Mouse (Mus musculus) liver, embryonic 18 days (tissue): ENCODE results near the gene C4bp. TPM values are rescaled to one million over a fixed set of nuclear protein-coding genes. Genes with fewer than 3 reads are reported as not detected.

Source experiments
- polyA plus RNA-seq: library from polyadenylated mRNA; depleted of rRNA; stranded (reverse); fragments of >200 nt; gene quantifications from 2 replicates; pipeline ENCODE4 v1.2.3, GENCODE M21; 2012; rRNA removed

C4bp gene
- 4.4 and 8.9 TPM in 2 replicates for polyA plus RNA-seq

GRCm38 (mm10) chr1:130661454-130661853 lies at the start of gene C4bp:
TSS of gene C4bp (minus strand) at chr1:130661632.

DNA sequence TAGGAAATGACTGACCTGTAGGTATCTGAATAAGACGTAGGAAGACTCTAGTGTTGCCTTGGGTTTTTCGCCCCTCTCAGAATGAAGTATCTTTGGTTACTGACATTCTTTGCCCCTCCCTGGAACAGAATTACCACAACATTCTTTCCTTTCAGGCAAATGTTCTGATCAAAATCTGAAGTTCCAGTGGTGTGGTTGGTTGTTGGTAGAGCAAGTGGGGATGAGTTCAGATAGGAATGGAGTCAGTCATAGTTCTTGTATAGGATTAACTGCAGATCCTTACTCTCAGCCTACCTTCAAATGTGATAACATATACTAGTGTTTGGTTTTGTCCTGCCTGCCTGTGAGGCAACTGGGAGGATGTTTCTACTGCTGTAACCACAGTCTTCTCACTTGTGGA lies 31.9 kb downstream of the C4bp start, which contains the start of gene Zp3r:
Gene Zp3r, minus strand, starts transcription at position 101 of the 400 bp plus-strand sequence.

Other genes with a start within 250 kb of the C4bp start
- gene Cd55b, start 238.6 kb downstream of the C4bp start, polyA plus RNA-seq: 0.02 and 0.05 TPM in 2 replicates
- gene Cd55, start 198.9 kb downstream of the C4bp start, polyA plus RNA-seq: 13.7 and 18.8 TPM in 2 replicates
- not detected in 2 replicates for gene Zp3r, start 32.0 kb downstream of the C4bp start, polyA plus RNA-seq
- 0.01 TPM in 1 of 2 replicates, not detected in the other for gene Gm29427, start 54.2 kb upstream of the C4bp start, polyA plus RNA-seq
- gene Yod1, start 55.7 kb upstream of the C4bp start, polyA plus RNA-seq: 3.5 and 3.6 TPM in 2 replicates
- 5.3 and 6.0 TPM in 2 replicates for gene Pfkfb2, start 67.6 kb upstream of the C4bp start, polyA plus RNA-seq
- 1.4 and 1.5 TPM in 2 replicates for gene AA986860, start 70.3 kb upstream of the C4bp start, polyA plus RNA-seq
- 0.02 and 0.04 TPM in 2 replicates for gene Fcamr, start 139.3 kb upstream of the C4bp start, polyA plus RNA-seq
- gene Pigr, start 165.1 kb upstream of the C4bp start, polyA plus RNA-seq: 1.0 and 1.1 TPM in 2 replicates
- gene Fcmr, start 204.0 kb upstream of the C4bp start, polyA plus RNA-seq: 0.11 TPM in 1 of 2 replicates, not detected in the other
- gene Il24, start 225.8 kb upstream of the C4bp start, polyA plus RNA-seq: not detected in 2 replicates
- not detected in 2 replicates for gene Il20, start 249.8 kb upstream of the C4bp start, polyA plus RNA-seq